Mouse (Mus musculus) T-cell, adult 66 days (primary cell): ENCODE data around the gene Lrrc31. TPM values are rescaled to one million over a fixed set of nuclear protein-coding genes. Genes with fewer than 3 reads are reported as not detected.

Experiments
- total RNA-seq, 2 experiments: library from RNA; stranded (reverse); gene quantifications; 3 replicates in 1 of 2; 4 replicates in 1 of 2; pipeline ENCODE4 v1.2.4; 2023

The Lrrc31 gene
- total RNA-seq = not detected

GRCm38 (mm10) chr3:30699711-30700505 lies at the start of gene Lrrc31:
Gene Lrrc31 (minus strand): TSS chr3:30699843.

GRCm38 (mm10) chr3:30746006-30746405 lies 46.4 kb upstream of the Lrrc31 start, which contains the start of gene Samd7:
Gene Samd7 (plus strand): TSS chr3:30746293.

GRCm38 (mm10) chr3:30647440-30648090 lies 52.1 kb downstream of the Lrrc31 start, which contains the start of gene Lrrc34:
Gene Lrrc34 (minus strand): TSS chr3:30647869.

GRCm38 (mm10) chr3:30644207-30644606 lies 55.4 kb downstream of the Lrrc31 start, which contains the start of gene Lrriq4:
Gene Lrriq4 (plus strand): TSS chr3:30644507.

Other genes starting within 250 kb of the Lrrc31 start
- not detected for gene Mecom, start 151.8 kb downstream of the Lrrc31 start, total RNA-seq
- gene Actrt3, start 99.9 kb downstream of the Lrrc31 start, total RNA-seq = under 1 TPM in 1 of 2 experiments, not detected in 1; 0.47 TPM
- gene Mynn, start 97.8 kb downstream of the Lrrc31 start, total RNA-seq = 10 to 100 TPM; 47.4 to 53.7 TPM
- gene Lrriq4, start 55.3 kb downstream of the Lrrc31 start, total RNA-seq = not detected
- not detected for gene Lrrc34, start 52.0 kb downstream of the Lrrc31 start, total RNA-seq
- gene Samd7, start 46.5 kb upstream of the Lrrc31 start, total RNA-seq = not detected
- gene Sec62, start 93.0 kb upstream of the Lrrc31 start, total RNA-seq = 10 to 100 TPM; 69.3 to 74.1 TPM
- 1 to 10 TPM; 1.7 to 2.4 TPM for gene Gpr160, start 156.1 kb upstream of the Lrrc31 start, total RNA-seq